Mouse (Mus musculus) mesoderm, embryonic 11.5 days (tissue): Measurements from ENCODE around the gene Pkd1l2.
A peak's percentile ranks its signal among the peaks of the same experiment; 100 is the strongest.

ENCODE experiments used
- DNase-seq: peaks from one replicate; pipeline ENCODE4 v3.0.0-alpha.2; 2012; ENCODE audit warnings: low read depth, low spot score

The Pkd1l2 gene

GRCm38 (mm10) chr8:117082399-117082872 is at the start of gene Pkd1l2:
Gene Pkd1l2 (minus strand): TSS chr8:117082449.
- DNase-seq, result no peak

GRCm38 (mm10) chr8:117127063-117127462 is 44.8 kb upstream of the Pkd1l2 start:
- DNase-seq, result no peak

DNA sequence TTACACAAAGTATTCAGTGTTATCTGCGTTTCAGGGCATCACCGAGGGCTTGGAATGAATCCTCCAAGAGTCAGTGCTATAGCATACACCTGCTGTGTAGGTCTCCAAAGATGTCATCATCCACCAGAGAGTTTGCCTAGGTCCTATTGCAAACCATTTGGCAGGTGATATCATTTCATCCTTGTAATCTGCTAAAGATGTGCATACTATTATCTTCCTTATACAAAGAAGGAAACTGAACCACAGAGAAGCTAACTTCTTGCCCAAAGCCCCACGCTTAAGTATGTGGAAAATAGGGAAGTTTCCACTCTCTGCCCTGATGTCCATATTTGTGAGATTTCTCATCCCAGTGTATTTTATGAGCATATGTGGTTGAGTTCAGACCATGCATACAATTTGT is 44.2 kb upstream of the Pkd1l2 start:
- no peak for DNase-seq

- no peak for DNase-seq
Observed at GRCm38 (mm10) chr8:117125854-117126253, 43.6 kb upstream of the Pkd1l2 start.

GRCm38 (mm10) chr8:117123850-117124633 is 41.8 kb upstream of the Pkd1l2 start:
- no peak for DNase-seq

- DNase-seq, result no peak
Observed at GRCm38 (mm10) chr8:117121277-117121676, 39.0 kb upstream of the Pkd1l2 start.

DNA sequence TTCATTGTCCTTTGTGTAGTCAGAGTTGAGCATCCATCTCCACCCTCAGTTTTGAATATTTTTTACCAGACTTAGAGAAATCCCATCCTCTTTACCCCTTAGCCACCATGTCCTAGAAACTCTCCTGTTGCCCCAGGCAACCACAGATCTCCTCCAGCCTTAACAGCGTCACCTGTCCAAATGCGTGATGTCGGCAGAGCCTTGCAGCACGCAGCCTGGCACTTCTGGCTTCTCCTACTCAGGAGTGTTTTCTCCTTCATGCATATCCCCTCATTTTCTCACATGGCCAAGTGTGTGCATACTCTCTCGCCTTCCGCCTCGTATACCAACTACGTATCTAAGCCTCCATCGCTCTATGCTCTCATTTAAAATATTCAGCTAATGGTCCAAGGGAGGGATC is 36.2 kb upstream of the Pkd1l2 start:
- DNase-seq, result no peak

GRCm38 (mm10) chr8:117116534-117116933 is 34.3 kb upstream of the Pkd1l2 start:
- no peak for DNase-seq

- DNase-seq, result no peak
Observed at GRCm38 (mm10) chr8:117115676-117116446, 33.6 kb upstream of the Pkd1l2 start.

DNA sequence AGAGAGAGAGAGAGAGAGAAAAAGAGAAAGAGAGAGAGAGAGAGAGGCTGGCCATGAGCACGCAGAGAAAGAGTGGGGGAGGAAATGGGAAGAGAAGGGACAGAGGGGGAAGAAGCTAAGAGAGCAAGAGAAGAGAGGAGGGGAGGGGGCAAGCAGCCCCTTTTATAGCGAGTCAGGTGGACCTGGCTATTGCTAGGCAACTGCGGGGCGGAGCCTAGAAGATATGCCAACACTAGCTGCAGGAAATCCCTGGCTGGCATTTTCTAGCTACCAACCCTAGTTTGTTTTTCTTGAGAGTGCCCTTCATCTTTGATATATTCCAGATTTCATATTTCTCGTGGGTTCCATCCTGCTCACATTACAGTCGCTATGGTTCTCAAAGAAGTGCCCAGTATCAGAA is 32.8 kb upstream of the Pkd1l2 start:
- no peak for DNase-seq

GRCm38 (mm10) chr8:117112261-117112660 is 30.0 kb upstream of the Pkd1l2 start:
- no peak for DNase-seq

DNA sequence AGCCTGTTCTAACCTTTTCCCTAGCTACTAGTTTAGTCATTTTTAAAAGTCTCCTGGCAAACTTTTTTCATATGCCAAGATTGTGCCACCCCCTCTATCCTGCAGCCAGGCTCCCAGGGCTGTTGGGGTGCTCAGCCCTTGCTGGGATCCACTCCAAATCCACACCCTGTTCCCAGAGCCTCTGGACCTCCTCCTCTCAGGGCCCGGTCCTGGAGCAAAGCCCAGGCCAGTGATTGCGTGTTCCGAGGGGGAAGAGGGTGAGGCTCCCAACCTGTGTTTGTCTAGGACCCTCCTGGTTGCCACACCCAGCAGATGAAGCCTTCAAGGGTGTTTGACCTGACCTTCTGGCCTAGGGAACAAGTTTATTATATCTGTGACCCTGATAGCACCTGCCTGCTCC is 29.4 kb upstream of the Pkd1l2 start:
- no peak for DNase-seq

DNA sequence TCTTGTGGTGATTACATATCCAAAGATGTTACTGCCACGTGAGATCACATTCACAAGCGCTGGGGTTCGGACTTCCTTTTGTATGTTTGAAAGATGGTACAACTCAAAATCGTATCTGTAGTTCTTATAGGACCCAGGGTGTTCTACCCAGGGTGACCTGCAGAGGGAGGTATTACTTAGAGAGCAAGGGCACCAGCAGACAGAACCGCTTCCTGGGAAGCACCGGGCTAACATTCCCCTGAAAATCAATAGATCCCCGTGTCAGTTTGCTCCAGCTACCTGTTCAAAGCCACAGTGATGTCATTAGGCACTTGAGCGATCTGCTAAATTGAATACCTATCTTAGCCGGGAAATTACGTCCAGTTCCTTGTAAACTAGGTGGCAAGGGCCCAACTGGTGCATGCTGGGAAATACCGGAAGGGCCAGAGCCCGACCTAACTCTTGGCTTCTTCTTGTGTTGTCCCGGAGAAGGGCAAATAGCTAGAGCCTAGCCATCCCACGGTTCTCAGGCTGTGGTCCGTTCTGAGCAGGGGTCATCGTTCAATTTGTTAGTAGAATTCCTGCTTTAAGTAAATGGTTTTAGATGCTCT is 27.6 kb upstream of the Pkd1l2 start:
- DNase-seq, result peak; percentile 54

DNA sequence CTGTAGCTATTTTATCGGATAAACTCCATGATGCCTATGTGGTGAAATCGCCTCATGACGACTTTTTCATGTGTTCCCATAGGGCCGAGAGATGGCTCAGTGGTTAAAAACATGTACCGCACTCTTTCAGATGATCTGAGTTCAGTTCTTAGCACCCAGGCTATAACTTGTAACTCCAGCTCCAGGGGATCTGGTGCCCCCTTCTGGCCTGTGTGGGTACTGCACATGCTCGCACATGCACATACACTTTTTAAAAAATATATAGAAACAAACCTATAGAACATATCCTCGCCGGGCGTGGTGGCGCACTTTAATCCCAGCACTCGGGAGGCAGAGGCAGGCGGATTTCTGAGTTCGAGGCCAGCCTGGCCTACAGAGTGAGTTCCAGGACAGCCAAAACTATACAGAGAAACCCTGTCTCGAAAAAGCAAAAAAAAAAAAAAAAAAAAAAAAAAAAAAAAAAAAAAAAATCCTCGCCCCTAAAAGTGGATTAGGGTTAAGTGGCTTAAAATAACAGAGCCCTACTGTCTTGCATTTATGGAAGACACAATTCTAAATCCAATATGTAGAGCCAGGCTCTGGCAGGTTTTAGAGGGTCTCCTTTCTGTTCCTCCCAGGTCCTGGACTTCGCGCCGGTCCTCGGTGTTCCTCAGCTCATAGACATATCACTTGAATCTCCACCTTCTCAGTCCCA is 26.9 kb upstream of the Pkd1l2 start:
- no peak for DNase-seq

GRCm38 (mm10) chr8:117107533-117107932 is 25.3 kb upstream of the Pkd1l2 start:
- DNase-seq, result peak; percentile 78

DNA sequence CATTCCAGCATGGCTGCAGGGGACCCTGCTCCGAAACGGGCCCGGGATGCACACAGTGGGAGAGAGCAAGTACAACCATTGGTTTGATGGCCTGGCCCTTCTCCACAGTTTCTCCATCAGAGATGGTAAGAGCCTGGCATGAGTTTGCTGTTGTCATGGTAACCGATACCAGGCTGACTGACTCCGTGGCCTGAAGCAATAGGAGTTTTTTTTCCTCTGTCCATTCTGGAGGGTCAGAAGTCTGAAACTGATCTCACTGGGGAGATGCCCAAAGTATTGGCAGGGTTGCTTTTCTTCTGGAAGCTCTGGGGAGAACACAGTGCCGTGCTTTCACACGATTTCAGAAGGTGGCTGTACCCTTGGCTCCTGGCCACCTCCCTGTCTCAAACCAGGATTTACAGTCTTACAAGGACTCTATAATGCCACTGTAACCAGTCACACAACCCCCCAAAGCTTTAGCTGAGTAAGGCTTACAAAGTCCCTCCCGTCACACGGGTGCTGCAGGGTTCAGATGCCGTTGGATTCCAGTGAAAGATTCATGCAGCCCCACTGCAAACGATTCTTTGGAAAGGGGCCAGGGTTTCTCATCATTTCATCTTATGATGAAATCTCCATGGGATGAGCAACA is 15.4 kb upstream of the Pkd1l2 start:
- DNase-seq, result peak; percentile 35

- DNase-seq, result no peak
Observed at GRCm38 (mm10) chr8:117097051-117097563, 14.9 kb upstream of the Pkd1l2 start.

DNA sequence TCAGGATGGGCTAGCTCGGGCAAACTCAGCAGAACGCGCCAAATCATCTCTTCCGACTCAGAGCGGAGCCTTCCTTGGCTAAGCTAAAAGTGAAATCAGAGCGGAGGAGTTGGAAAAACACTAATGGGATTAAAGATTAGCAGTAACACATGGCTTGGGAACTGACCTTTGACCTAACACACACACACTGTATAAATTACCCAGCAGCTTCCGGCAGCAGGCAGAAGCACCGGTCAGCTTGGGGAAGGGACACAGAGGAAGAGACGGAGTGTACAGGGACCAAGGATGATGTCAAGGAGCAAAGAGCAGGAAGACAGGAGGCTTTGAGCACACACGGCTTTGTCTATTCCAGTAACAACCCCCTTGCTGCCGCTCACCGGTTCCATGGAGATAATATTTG is 13.4 kb upstream of the Pkd1l2 start, which contains the start of gene Bco1:
Gene Bco1 (plus strand): TSS at position 208 of the 400 bp plus-strand sequence.
- peak; percentile 45 for DNase-seq

GRCm38 (mm10) chr8:117094053-117094452 is 11.8 kb upstream of the Pkd1l2 start:
- DNase-seq, result no peak

GRCm38 (mm10) chr8:117089802-117090201 is 7.6 kb upstream of the Pkd1l2 start:
- DNase-seq, result no peak

- no peak for DNase-seq
Observed at GRCm38 (mm10) chr8:117087036-117087435, 4.8 kb upstream of the Pkd1l2 start.
